Mouse (Mus musculus): Measurements from ENCODE around the gene Scarf2. TPM values are rescaled to one million over a fixed set of nuclear protein-coding genes. Genes with fewer than 3 reads are reported as not detected.

Scarf2 gene
- polyA plus RNA-seq, 1 experiment = 2.5 TPM

DNA sequence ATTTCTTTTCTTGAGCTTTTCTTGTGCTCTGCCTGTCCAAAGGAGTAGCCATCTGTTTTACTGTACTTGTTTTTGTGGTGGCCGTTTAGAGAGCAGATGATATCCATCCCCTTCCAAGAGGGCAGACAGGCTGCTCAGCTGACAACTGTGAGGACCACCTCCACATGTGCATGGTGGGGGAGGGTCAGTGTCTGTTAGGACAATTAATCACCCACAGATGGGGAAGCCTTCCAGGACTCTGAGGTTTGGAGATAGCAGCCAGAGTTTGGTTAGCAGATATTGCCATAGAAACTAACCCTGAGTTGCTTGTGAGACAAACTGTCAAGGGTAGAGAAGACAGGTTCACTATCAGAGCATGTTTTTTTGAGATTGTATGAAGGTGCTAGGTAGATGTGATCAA is 36.0 kb upstream of the Scarf2 start:
- H3K4me3 ChIP-seq (replicated peaks; ENCODE audit: control insufficient read depth, low read depth, low read length) = no peak overlapping the region
- H3K4me1 ChIP-seq (ENCODE audit: control insufficient read depth, insufficient read depth, low read length) = peaks cover 2% of the 10 kb centered on the region
- H3K27ac ChIP-seq (ENCODE audit: control insufficient read depth, insufficient read depth, low read depth, low read length, poor library complexity) = no peak overlapping the region
- TF ChIP-seq CTCF (IDR thresholded peaks at IDR 0.05; ENCODE audit: control insufficient read depth, insufficient read depth, low read length) (no peak), POLR2A (IDR thresholded peaks at IDR 0.05; ENCODE audit: borderline replicate concordance, control insufficient read depth, low read depth, low read length) (no peak)
- 25% methylated on average over 1 of the region's 1 CpGs for WGBS

DNA sequence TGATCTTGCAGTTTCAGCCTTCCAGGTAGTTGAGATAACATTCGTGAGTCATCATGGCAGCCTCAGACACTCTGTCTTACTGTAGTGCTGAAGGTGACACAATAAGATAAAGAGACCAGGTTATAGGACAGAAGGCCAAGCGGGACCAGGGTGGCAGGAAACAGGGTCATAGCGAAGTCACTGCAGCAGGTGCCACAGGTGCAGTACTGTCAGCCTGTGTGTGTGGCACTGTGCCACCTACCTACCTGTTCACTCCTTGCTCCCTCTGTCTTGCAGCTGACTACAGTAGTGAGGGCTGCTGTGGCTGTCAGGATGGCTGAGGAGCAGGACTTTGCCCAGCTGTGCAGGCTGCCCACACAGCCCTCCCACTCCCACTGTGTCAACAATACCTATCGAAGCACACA is 33.0 kb upstream of the Scarf2 start:
- H3K4me1 ChIP-seq (ENCODE audit: control insufficient read depth, insufficient read depth, low read length) = peaks cover 2% of the 10 kb centered on the region
- TF ChIP-seq CTCF (IDR thresholded peaks at IDR 0.05; ENCODE audit: control insufficient read depth, insufficient read depth, low read length) (no peak), POLR2A (IDR thresholded peaks at IDR 0.05; ENCODE audit: borderline replicate concordance, control insufficient read depth, low read depth, low read length) (no peak)
- WGBS = 72% methylated on average over 4 of the region's 4 CpGs
- no peak overlapping the region for H3K4me3 ChIP-seq (replicated peaks; ENCODE audit: control insufficient read depth, low read depth, low read length)
- no peak overlapping the region for H3K27ac ChIP-seq (ENCODE audit: control insufficient read depth, insufficient read depth, low read depth, low read length, poor library complexity)

DNA sequence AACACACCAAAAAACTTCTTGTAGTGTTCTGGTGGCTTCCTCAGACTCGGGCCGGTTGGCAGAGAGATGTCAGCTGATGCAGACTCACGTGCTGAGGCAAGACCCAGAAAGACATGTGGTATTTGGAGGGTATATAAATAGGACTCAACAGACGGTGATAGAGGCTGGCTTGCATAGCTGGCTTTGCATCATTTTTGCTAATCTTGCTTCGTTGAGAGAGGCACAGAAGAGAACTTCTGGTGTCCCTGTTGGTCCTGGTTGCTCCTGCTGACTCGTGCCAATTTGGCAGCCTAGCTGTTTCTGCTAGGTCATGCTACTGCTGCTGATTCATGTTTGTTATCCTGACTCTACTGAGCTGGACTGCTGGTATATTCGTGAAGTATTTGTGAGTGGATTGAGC is 28.2 kb upstream of the Scarf2 start:
- Histone ChIP-seq H3K4me3 (replicated peaks; ENCODE audit: control insufficient read depth, low read depth, low read length) (no peak overlapping the region), H3K27ac (ENCODE audit: control insufficient read depth, insufficient read depth, low read depth, low read length, poor library complexity) (no peak overlapping the region), H3K4me1 (ENCODE audit: control insufficient read depth, insufficient read depth, low read length) (no peaks in the 10 kb centered on the region)
- TF ChIP-seq POLR2A (IDR thresholded peaks at IDR 0.05; ENCODE audit: borderline replicate concordance, control insufficient read depth, low read depth, low read length) = no peak
- no peak for TF ChIP-seq CTCF (IDR thresholded peaks at IDR 0.05; ENCODE audit: control insufficient read depth, insufficient read depth, low read length)
- WGBS = 64% methylated on average over 7 of the region's 7 CpGs

DNA sequence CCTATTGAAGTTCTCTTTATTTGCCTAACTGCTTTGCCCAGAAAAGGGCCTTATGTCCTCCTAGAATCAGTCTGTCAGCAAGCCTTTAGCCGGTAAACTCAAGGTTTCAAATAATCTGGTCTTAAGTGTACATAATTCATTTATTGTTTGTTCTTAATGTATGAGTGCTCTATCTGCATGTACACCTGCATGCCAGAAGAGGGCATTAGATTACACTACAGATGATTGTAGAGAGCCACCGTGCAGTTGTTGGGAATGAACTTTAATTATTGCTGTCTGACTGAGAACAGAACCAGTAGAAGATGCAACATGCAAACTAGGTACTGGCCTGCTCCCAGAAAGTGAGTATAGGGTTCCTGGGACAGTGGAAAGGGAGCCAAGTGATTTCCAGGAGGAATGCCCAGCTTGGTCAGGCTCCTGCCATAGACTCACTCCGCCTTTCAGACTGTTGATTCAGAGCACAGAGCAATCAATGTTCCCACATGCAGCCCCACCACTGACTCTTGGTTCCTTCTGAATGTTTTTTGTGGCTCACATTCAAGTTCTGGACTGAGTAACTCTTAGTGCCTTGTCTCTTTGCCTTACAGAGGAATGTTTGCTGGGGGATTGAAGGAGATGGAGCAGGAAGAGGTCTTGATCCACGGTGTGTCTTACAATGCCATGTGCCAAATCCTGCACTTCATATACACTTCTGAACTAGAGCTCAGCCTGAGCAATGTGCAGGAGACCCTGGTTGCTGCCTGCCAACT is 25.8 kb upstream of the Scarf2 start:
- H3K4me1 ChIP-seq (ENCODE audit: control insufficient read depth, insufficient read depth, low read length) = no peaks in the 10 kb centered on the region
- no peak for TF ChIP-seq POLR2A (IDR thresholded peaks at IDR 0.05; ENCODE audit: borderline replicate concordance, control insufficient read depth, low read depth, low read length)
- TF ChIP-seq CTCF (IDR thresholded peaks at IDR 0.05; ENCODE audit: control insufficient read depth, insufficient read depth, low read length) = no peak
- no peak overlapping the region for H3K4me3 ChIP-seq (replicated peaks; ENCODE audit: control insufficient read depth, low read depth, low read length)
- 71% methylated on average over 4 of the region's 4 CpGs for WGBS
- H3K27ac ChIP-seq (ENCODE audit: control insufficient read depth, insufficient read depth, low read depth, low read length, poor library complexity) = no peak overlapping the region

DNA sequence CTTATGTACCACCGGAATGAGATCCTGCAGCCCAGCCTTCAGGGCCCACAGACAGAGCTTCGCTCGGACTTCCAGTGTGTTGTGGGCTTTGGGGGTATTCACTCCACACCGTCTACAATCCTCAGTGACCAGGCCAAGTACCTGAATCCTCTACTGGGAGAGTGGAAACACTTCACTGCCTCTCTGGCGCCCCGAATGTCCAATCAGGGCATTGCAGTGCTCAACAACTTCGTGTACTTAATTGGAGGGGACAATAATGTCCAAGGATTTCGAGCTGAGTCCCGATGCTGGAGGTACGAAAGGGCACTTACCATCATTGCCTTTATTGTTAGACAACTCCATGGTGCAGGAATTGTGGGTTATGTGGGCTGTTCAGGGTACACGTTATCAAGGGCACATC is 20.3 kb upstream of the Scarf2 start:
- no peak overlapping the region for H3K27ac ChIP-seq (ENCODE audit: control insufficient read depth, insufficient read depth, low read depth, low read length, poor library complexity)
- no peak overlapping the region for H3K4me3 ChIP-seq (replicated peaks; ENCODE audit: control insufficient read depth, low read depth, low read length)
- TF ChIP-seq POLR2A (IDR thresholded peaks at IDR 0.05; ENCODE audit: borderline replicate concordance, control insufficient read depth, low read depth, low read length) (no peak), CTCF (IDR thresholded peaks at IDR 0.05; ENCODE audit: control insufficient read depth, insufficient read depth, low read length) (peak; percentile 43)
- no peaks in the 10 kb centered on the region for H3K4me1 ChIP-seq (ENCODE audit: control insufficient read depth, insufficient read depth, low read length)
- WGBS = 75% methylated on average over 11 of the region's 11 CpGs

DNA sequence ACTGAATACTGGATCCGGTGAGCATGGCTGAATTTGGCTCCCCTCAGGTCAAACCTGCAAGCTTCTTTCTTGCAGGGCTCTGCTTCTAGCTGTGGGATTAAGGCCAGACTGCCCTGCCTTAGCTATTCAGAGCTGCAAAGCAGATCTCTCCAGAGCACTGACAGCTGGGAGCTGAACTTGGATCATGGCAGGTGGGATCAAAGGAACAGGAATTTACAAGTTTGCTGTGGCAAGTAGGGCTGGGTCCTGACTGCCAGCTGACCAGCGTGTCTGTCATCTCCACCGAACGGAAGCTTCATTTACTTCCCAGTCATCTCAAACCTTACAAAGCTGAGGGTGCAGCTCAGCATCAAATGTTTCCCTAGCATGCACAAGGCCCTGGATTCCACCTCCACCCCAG is 18.9 kb upstream of the Scarf2 start:
- 54% methylated on average over 4 of the region's 4 CpGs for WGBS
- Histone ChIP-seq H3K4me1 (ENCODE audit: control insufficient read depth, insufficient read depth, low read length) (no peaks in the 10 kb centered on the region), H3K27ac (ENCODE audit: control insufficient read depth, insufficient read depth, low read depth, low read length, poor library complexity) (no peak overlapping the region), H3K4me3 (replicated peaks; ENCODE audit: control insufficient read depth, low read depth, low read length) (no peak overlapping the region)
- no peak for TF ChIP-seq CTCF (IDR thresholded peaks at IDR 0.05; ENCODE audit: control insufficient read depth, insufficient read depth, low read length)
- TF ChIP-seq POLR2A (IDR thresholded peaks at IDR 0.05; ENCODE audit: borderline replicate concordance, control insufficient read depth, low read depth, low read length) = no peak

DNA sequence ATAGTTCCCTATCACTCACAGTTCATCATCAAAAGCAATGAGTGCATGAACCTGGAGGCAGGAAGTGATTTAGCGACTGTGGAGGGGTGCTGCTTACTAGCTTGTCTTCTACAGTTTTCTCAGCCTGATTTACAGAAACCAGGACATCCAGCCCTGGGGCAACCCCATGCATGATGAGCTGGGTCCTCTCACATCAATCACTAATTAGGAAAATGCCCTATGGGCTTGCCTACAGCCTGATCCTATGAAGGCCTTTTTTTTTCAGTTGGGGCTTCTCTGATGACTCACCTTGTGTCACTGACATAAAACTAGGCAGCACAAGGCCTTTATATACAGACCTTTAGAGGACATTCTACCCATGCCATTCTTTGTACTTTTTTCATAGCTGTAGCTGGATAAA is 17.4 kb upstream of the Scarf2 start:
- 76% methylated on average over 1 of the region's 1 CpGs for WGBS
- Histone ChIP-seq H3K4me3 (replicated peaks; ENCODE audit: control insufficient read depth, low read depth, low read length) (no peak overlapping the region), H3K27ac (ENCODE audit: control insufficient read depth, insufficient read depth, low read depth, low read length, poor library complexity) (no peak overlapping the region), H3K4me1 (ENCODE audit: control insufficient read depth, insufficient read depth, low read length) (no peaks in the 10 kb centered on the region)
- no peak for TF ChIP-seq POLR2A (IDR thresholded peaks at IDR 0.05; ENCODE audit: borderline replicate concordance, control insufficient read depth, low read depth, low read length)
- TF ChIP-seq CTCF (IDR thresholded peaks at IDR 0.05; ENCODE audit: control insufficient read depth, insufficient read depth, low read length) = no peak

DNA sequence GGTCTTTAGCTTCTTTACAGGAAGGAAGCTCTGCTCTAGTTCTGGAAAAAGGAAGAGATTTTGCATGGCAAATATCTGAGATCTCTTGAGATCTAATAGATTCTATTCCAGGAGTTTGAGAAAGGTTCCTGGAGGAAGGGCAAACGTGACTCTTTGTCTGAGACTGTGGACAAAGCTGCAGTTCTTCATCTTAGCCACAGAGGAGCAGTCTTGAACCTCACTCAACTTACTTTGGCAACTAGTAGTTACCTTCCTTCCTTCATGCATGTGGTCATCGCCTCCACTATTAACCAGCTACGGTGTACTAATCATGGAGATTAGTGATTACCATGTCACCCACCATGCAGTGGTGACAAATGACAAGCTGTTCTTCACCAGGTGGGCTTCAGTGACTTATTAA is 11.7 kb upstream of the Scarf2 start:
- TF ChIP-seq POLR2A (IDR thresholded peaks at IDR 0.05; ENCODE audit: borderline replicate concordance, control insufficient read depth, low read depth, low read length) (no peak), CTCF (IDR thresholded peaks at IDR 0.05; ENCODE audit: control insufficient read depth, insufficient read depth, low read length) (no peak)
- H3K4me3 ChIP-seq (replicated peaks; ENCODE audit: control insufficient read depth, low read depth, low read length) = no peak overlapping the region
- no peak overlapping the region for H3K27ac ChIP-seq (ENCODE audit: control insufficient read depth, insufficient read depth, low read depth, low read length, poor library complexity)
- H3K4me1 ChIP-seq (ENCODE audit: control insufficient read depth, insufficient read depth, low read length) = no peaks in the 10 kb centered on the region
- 80% methylated on average over 3 of the region's 3 CpGs for WGBS

DNA sequence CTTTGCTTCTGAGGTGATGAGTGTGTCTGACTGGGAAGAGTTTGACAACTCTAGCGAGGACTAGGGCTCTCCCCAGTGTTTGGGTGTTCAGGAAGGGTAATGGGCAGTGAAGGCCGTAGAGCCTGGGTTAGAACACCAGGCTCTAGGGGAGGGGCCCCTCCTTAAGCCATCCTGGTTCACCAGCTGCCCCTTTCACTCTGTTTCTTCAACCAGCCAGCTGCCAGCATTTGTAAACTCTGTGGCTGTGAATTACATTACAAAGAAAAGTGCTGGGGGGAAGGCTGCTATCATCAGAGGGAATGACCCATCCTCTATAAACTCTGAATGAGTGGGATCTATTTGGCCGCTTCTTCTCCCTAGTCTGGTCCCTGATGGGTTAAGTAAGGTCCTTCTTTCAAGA is 4.4 kb upstream of the Scarf2 start:
- TF ChIP-seq CTCF (IDR thresholded peaks at IDR 0.05; ENCODE audit: control insufficient read depth, insufficient read depth, low read length) (no peak), POLR2A (IDR thresholded peaks at IDR 0.05; ENCODE audit: borderline replicate concordance, control insufficient read depth, low read depth, low read length) (no peak)
- H3K27ac ChIP-seq (ENCODE audit: control insufficient read depth, insufficient read depth, low read depth, low read length, poor library complexity) = no peak overlapping the region
- 85% methylated on average over 3 of the region's 3 CpGs for WGBS

More for the DNA sequence above, 4.4 kb upstream of the Scarf2 start:
- no peaks in the 10 kb centered on the region for H3K4me1 ChIP-seq (ENCODE audit: control insufficient read depth, insufficient read depth, low read length)
- H3K4me3 ChIP-seq (replicated peaks; ENCODE audit: control insufficient read depth, low read depth, low read length) = no peak overlapping the region

All from bone marrow, adult 2 months (tissue).